Mouse (Mus musculus) hindbrain, postnatal 0 days (tissue): ENCODE measurements at regions not wholly inside any gene's neighbourhood (a gene's known extent, or its start where the extent isn't known, plus 50 kb on each side); places are given as distances from the start of the nearest gene placed in this dataset.
A peak's percentile ranks its signal among the peaks of the same experiment; 100 is the strongest.

Source experiments
- ATAC-seq: fragments of 200-750 bp; cut with Nextera tagmentation; 2 replicates; pipeline ENCODE4 v1.8.0; 2017; ENCODE audit warnings: mild to moderate bottlenecking, moderate TSS enrichment, moderate library complexity
- DNase-seq: peaks from one replicate; pipeline ENCODE4 v3.0.0-alpha.2; 2015; ENCODE audit warnings: low spot score
- H3K27ac ChIP-seq: fragments of 300-500 bp; sonication (generic); 2 replicates; pipeline ENCODE4 v1.5.1; 2014; ENCODE audit warnings: mild to moderate bottlenecking
- H3K27me3 ChIP-seq: fragments of 300-500 bp; sonication (generic); 2 replicates; pipeline ENCODE4 v1.6.1; 2014; ENCODE audit warnings: low read length, mixed read lengths; ENCODE audit not compliant: insufficient read depth
- H3K36me3 ChIP-seq: fragments of 300-500 bp; sonication (generic); 2 replicates; pipeline ENCODE4 v1.6.1; 2014; ENCODE audit warnings: low read length, mixed read lengths; ENCODE audit not compliant: insufficient read depth
- H3K4me1 ChIP-seq: fragments of 300-500 bp; sonication (generic); 2 replicates; pipeline ENCODE4 v1.6.1; 2014; ENCODE audit warnings: antibody characterized with exemption, low read length, mixed read lengths; ENCODE audit not compliant: insufficient read depth
- H3K4me2 ChIP-seq: fragments of 300-500 bp; sonication (generic); 2 replicates; pipeline ENCODE4 v1.6.1; 2014; ENCODE audit warnings: low read depth, mild to moderate bottlenecking, low read length, moderate library complexity, mixed read lengths
- H3K4me3 ChIP-seq: fragments of 300-500 bp; sonication (generic); 2 replicates; pipeline ENCODE4 v1.5.1; 2014; ENCODE audit warnings: low read length
- H3K9ac ChIP-seq: fragments of 300-500 bp; sonication (generic); replicated peaks from 2 replicates; pipeline ENCODE4 v1.6.1; 2014; ENCODE audit warnings: mild to moderate bottlenecking, low read length, moderate library complexity, mixed read lengths
- H3K9me3 ChIP-seq: fragments of 300-500 bp; sonication (generic); 2 replicates; pipeline ENCODE4 v1.6.1; 2016; ENCODE audit warnings: low read length, mixed read lengths
- CTCF ChIP-seq: IDR thresholded peaks from 2 replicates; pipeline ENCODE4 v1.5.1; 2016; ENCODE audit warnings: antibody characterized with exemption, control low read depth, low read depth
- WGBS: fragments of 180-500 bp; shearing (Covaris S2); extraction: QIAGEN DNeasy Blood & Tissue Kit; methylation state at CpG from one replicate; pipeline ENCODE4 v1.1.7; 2014; 5-methylcytosine and 5-hydroxymethylcytosine counted together

DNA sequence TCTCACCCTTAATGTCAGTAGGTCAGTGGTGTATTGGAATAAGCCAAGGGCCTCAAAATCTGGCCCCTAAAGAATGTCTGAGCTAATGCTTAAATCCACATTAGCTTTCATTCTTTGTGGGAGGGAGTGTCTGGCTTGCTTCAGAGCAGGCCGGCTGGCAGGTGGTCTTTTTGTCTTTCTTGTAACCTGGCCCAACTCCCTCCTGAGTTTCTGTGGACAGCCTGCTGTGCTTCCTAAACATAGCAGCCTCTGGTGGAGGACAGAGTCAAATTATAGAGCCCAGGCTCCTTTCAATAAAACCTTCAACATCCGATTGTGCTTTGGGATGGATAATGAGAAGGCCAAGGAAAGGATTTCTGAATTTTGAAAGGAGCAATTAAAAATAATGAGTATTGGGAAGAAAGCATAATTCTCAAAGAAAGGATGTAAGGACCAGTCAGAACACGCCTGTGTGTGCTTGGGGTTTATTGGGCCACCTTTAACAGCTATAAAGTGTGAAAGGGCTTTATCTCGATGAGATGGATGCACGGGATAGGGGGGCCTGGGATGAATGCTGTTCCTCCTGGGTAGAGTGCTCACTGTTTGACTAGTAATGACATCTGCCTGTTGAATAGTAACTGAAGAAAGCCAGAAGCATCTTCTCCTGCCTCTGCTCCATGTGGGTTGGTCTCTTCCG lies 554.2 kb downstream of the Dok5 start:
- WGBS: 29% methylated on average over 6 of the region's 6 CpGs
- no peak overlapping the region for H3K4me2 ChIP-seq
- no peak for DNase-seq

DNA sequence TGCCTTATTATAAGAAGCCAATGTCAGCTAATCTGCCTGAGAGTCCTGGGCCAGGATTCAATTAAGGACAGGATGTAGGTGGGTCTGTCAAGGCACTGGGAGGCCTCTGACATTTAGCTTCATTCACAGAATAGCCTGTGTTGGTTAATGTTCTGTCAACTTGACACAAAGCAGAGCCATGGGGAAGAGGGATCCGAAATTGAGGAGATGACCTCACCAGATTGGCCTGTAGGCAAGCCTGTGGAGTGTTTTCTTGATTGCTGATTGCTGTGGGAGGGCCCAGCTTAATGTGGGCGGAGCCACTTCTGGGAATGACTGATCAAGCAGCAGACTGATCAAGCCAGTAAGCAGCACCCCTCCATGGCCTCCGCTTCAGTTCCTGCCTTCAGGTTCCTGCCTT lies 548.5 kb downstream of the Dok5 start:
- H3K9me3 ChIP-seq: no peaks in the 10 kb centered on the region
- no peak overlapping the region for H3K4me2 ChIP-seq
- no peak for ATAC-seq
- H3K9ac ChIP-seq: no peak overlapping the region
- no peaks in the 10 kb centered on the region for H3K4me1 ChIP-seq
- no peaks in the 10 kb centered on the region for H3K27me3 ChIP-seq
- H3K4me3 ChIP-seq: no peak overlapping the region
- DNase-seq: no peak
- no peaks in the 10 kb centered on the region for H3K36me3 ChIP-seq
- 80% methylated on average over 3 of the region's 3 CpGs for WGBS
- TF ChIP-seq CTCF: no peak
- no peak overlapping the region for H3K27ac ChIP-seq

More for the DNA sequence above, 554.2 kb downstream of the Dok5 start:
- H3K4me1 ChIP-seq: no peaks in the 10 kb centered on the region
- TF ChIP-seq CTCF: no peak
- no peaks in the 10 kb centered on the region for H3K36me3 ChIP-seq
- H3K27ac ChIP-seq: no peak overlapping the region
- no peak for ATAC-seq
- no peaks in the 10 kb centered on the region for H3K9me3 ChIP-seq
- no peaks in the 10 kb centered on the region for H3K27me3 ChIP-seq
- H3K4me3 ChIP-seq: no peak overlapping the region
- H3K9ac ChIP-seq: no peak overlapping the region

DNA sequence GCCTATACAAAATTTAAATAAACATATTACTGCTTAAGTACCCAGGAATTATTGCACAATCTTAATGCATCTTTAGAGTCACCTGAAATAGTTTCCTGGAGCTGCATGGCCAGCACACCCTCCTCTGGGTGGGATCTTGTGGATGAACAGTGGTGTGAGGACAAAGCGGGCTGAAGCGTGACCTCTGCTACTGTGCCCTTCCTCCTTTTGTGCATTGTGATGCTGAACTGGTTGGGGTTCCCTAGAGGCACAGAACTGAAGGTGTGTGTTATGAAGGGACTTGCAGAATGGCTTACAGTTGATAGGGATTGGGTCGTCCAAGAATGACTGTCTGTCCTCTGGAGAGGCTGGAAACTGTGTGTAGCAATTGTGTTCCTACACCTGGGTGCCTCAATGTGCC lies 547.7 kb downstream of the Dok5 start:
- no peak for TF ChIP-seq CTCF
- Histone ChIP-seq H3K4me3 (no peak overlapping the region), H3K27me3 (no peaks in the 10 kb centered on the region), H3K4me2 (no peak overlapping the region), H3K36me3 (no peaks in the 10 kb centered on the region), H3K9me3 (no peaks in the 10 kb centered on the region), H3K27ac (no peak overlapping the region), H3K9ac (no peak overlapping the region), H3K4me1 (no peaks in the 10 kb centered on the region)
- DNase-seq: no peak
- ATAC-seq: no peak
- 88% methylated on average over 3 of the region's 3 CpGs for WGBS

DNA sequence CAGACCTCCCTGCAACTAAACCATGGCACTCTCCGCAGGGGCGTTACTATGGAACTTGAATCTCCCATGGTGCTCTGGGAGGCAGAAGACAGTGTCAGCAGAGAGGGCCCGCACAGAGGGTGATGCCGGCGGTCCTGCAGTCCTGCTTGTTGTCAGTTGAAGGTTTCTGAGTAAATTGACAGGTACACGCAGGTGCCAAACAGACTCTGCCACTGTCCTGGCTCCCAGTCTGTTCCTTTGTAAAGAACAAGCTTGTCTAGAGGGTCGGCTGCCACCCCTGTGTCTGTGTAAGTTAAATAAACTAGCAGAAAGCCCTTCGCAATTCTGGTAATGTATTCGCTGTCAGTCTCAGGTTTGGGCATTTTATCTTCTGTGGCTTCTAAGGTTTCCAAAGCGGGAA lies 521.6 kb downstream of the Dok5 start:
- no peak for TF ChIP-seq CTCF
- Histone ChIP-seq H3K4me3 (no peak overlapping the region), H3K27me3 (no peaks in the 10 kb centered on the region), H3K9me3 (no peaks in the 10 kb centered on the region), H3K27ac (no peak overlapping the region), H3K4me1 (no peaks in the 10 kb centered on the region), H3K36me3 (no peaks in the 10 kb centered on the region), H3K4me2 (no peak overlapping the region; the same call in 1 of the 2 replicates), H3K9ac (no peak overlapping the region)
- DNase-seq (no peak), ATAC-seq (no peak)
- WGBS: 47% methylated on average over 10 of the region's 10 CpGs

DNA sequence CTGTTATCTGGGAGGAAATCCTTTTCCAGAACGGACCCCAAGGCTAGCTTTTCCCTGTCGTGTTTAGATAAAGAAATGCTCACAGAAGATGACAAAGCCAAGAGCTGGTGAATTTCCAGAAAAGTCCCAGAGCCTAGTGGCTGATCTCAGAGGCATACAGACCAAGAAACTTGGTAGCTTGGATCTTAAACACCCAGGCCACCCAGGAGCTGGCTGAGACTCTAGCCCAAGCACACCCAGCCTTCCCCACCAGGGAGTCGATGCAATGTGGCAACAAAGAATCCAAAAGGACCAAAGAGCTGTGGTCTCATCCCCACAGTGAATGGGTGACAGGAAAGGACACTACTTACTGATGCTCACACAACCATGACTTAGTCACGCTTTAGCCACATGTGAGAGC lies 513.8 kb downstream of the Dok5 start:
- Histone ChIP-seq H3K9ac (no peak overlapping the region), H3K4me3 (no peak overlapping the region), H3K4me1 (no peaks in the 10 kb centered on the region), H3K4me2 (no peak overlapping the region), H3K36me3 (no peaks in the 10 kb centered on the region), H3K9me3 (no peaks in the 10 kb centered on the region), H3K27ac (no peak overlapping the region), H3K27me3 (no peaks in the 10 kb centered on the region)
- no peak for ATAC-seq
- 76% methylated on average over 4 of the region's 4 CpGs for WGBS
- TF ChIP-seq CTCF: no peak
- DNase-seq: no peak

DNA sequence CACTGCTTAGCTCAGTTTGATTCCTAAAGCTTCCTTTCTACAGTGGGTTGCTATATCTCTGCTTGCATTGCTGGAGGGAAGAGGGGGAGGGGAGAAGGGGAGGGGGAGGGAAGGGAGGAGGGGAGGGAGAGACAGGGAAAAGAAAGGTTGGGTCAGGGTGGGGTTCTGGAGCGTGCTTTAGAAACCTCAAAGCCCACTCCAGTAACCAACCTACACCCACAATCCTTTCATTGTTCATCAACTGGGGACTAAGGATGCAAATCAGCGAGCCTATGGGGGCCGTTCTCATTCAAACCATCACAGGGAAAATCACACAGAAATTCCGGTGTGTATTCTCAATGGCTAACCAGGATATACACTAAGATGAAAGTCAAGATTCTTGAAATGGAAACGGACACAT lies 510.7 kb downstream of the Dok5 start:
- Histone ChIP-seq H3K36me3 (no peaks in the 10 kb centered on the region), H3K9me3 (no peaks in the 10 kb centered on the region), H3K4me1 (no peaks in the 10 kb centered on the region), H3K4me3 (no peak overlapping the region), H3K9ac (no peak overlapping the region), H3K27ac (no peak overlapping the region), H3K27me3 (no peaks in the 10 kb centered on the region), H3K4me2 (no peak overlapping the region)
- TF ChIP-seq CTCF: no peak
- 73% methylated on average over 5 of the region's 5 CpGs for WGBS
- no peak for DNase-seq
- ATAC-seq: no peak

DNA sequence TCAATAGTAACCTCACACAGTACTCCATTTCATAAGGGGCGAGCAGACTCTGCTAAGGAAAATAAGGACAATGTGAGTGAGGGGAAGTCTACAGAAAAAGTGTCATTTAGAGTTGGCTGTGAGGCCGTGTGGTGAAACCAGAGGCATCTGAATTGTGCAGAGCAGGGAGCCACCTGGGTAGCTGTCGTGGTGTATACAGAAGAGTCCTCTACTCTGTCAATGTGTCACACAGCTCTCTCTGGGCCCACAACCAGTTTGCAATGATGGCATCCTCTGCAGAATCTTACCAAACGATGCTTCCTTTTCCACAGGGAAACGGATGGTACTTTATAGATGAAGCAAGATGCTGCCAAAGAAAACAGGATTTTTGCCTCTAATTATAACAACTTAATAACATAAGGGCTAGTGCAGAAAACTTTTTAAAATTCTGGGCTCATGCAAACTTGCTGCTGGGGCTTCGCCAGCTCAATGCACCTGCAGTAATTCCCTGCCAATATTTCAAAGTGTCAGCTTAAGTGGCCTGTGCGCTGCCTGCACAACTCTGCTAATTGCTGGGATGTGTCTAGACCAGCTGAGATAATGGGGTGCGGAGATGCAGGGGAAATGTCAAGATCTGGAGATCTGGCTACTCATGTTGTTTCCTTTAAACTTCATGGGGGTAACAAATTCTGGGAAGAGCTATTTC lies 505.8 kb downstream of the Dok5 start:
- H3K4me2 ChIP-seq: no peak overlapping the region
- no peak overlapping the region for H3K27ac ChIP-seq
- no peak for ATAC-seq
- no peak overlapping the region for H3K9ac ChIP-seq
- H3K36me3 ChIP-seq: no peaks in the 10 kb centered on the region
- no peak overlapping the region for H3K4me3 ChIP-seq
- no peaks in the 10 kb centered on the region for H3K4me1 ChIP-seq
- no peak for TF ChIP-seq CTCF
- H3K9me3 ChIP-seq: 0 out of 2 replicates have a peak, but pooled peaks cover 2% of the 10 kb centered on the region
- no peaks in the 10 kb centered on the region for H3K27me3 ChIP-seq
- 55% methylated on average over 8 of the region's 8 CpGs for WGBS
- peak; percentile 16 for DNase-seq
